Mouse (Mus musculus) bone marrow macrophage, adult 2 months (primary cell): Measurements from ENCODE around the gene Clp1. TPM values are rescaled to one million over a fixed set of nuclear protein-coding genes. Genes with fewer than 3 reads are reported as not detected.
"Not testable (repeated sequence)": the region's sequence is repeated elsewhere in the genome, so short reads cannot be mapped to it uniquely, and the experiment has no call there.

ENCODE experiments used
- H3K27ac ChIP-seq: 2 replicates; pipeline ENCODE4 v1.5.1; 2012; ENCODE audit warnings: low read depth, low read length; ENCODE audit not compliant: insufficient read depth
- H3K4me1 ChIP-seq: 2 replicates; pipeline ENCODE4 v1.6.1; 2012; ENCODE audit warnings: low read length; ENCODE audit not compliant: control insufficient read depth, insufficient read depth
- H3K4me3 ChIP-seq: 2 replicates; pipeline ENCODE4 v1.5.1; 2012; ENCODE audit warnings: mild to moderate bottlenecking, low read length, moderate library complexity; ENCODE audit not compliant: insufficient read depth
- CTCF ChIP-seq: IDR thresholded peaks from 2 replicates; pipeline ENCODE4 v1.5.1; 2012; ENCODE audit warnings: low read depth, mild to moderate bottlenecking, low read length, moderate library complexity
- POLR2A ChIP-seq: IDR thresholded peaks from 2 replicates; pipeline ENCODE4 v1.6.1; 2012; ENCODE audit warnings: mild to moderate bottlenecking, low read depth, low read length, borderline replicate concordance
- polyA plus RNA-seq: library from polyadenylated mRNA; stranded (reverse); fragments of >200 nt; gene quantifications from 2 replicates; pipeline ENCODE4 v1.2.4, GENCODE M21; 2012; ENCODE audit not compliant: missing spikeins, insufficient read depth, insufficient read length

Clp1 gene
- polyA plus RNA-seq, 1 experiment = 16.6 TPM

DNA sequence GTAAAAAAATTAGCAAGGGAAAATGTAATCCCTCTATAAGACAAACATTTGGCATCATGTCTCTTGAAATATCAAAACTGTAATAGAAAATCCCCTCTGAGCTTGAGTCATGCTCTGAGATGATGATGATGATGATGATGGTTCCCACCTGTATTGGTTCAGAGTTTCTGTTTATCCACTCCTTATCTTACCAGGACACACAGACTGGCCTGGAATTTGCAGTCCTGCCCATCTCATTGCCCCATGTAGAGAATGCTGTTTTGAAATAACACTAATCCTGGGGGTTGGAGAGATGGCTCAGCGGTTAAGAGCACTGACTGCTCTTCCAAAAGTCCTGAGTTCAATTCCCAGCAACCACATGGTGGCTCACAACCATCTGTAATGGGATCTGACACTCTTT lies 5.2 kb upstream of the Clp1 start:
- Histone ChIP-seq H3K4me1 (peaks cover 13% of the 10 kb centered on the region), H3K4me3 (no peak overlapping the region), H3K27ac (no peak overlapping the region)
- TF ChIP-seq POLR2A (no peak), CTCF (no peak)

DNA sequence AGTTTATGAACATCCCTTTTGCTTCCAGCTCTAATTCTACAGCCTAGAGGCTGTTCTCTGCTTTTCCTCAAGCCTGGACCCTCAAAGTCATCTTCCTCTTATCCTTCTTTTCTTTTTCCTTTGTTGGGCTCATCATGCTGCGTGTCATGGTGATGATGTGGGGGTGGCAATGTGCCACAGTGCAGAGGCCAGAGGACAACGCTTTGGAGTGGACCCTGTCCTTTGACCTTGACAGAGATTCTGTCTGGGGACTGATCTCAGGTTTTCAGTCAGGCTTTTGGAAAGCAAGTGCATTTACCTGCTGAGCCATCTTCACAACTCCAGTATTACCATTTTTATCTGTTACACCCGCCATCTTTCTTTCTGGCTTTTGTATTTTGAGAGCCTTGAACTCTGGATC lies 4.1 kb upstream of the Clp1 start:
- H3K4me1 ChIP-seq = peaks cover 13% of the 10 kb centered on the region
- TF ChIP-seq POLR2A (no peak), CTCF (no peak)
- H3K4me3 ChIP-seq = no peak overlapping the region
- H3K27ac ChIP-seq = no peak overlapping the region

DNA sequence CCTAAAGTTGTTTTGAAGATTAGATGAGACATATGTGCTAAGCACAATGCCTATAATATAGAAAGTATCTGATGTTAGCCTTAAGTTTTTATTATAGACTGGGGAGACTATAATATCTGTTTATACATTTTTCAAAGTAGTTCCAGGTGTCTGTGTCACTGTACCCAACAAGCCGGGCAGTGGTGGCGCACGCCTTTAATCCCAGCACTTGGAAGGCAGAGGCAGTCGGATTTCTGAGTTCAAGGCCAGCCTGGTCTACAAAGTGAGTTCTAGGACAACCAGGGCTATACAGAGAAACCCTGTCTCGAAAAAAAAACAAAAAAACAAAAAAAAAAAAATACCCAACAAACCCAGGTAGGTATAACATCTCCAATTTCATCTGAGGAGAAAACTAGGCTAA lies 1.0 kb upstream of the Clp1 start:
- H3K4me3 ChIP-seq, H3K27ac ChIP-seq: not testable (repeated sequence)
- H3K4me1 ChIP-seq = peaks cover 10% of the 10 kb centered on the region

DNA sequence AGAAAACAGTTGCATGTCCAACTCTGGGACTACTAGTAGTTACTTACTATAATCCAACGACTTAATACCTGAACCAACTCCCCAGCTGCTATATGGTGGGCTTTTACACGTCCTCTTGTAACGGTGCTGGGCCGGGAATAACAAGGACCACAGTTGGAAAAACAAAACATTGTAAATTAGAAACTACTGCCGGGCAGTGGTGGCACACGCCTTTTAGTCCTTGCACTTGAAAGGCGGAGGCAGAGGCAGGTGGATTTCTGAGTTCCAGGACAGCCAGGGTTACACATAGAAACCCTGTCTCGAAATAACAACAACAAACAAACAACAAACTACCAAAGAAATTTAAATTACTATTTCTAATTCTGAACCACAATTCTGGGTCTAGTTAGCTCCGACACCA lies 434 bp downstream of the Clp1 start:
- Histone ChIP-seq H3K4me3 (peak overlapping the region; percentile 68), H3K27ac (no peak overlapping the region; the same call in 1 of the 2 replicates), H3K4me1 (peaks cover 9% of the 10 kb centered on the region)
- no peak for TF ChIP-seq CTCF
- TF ChIP-seq POLR2A = no peak

DNA sequence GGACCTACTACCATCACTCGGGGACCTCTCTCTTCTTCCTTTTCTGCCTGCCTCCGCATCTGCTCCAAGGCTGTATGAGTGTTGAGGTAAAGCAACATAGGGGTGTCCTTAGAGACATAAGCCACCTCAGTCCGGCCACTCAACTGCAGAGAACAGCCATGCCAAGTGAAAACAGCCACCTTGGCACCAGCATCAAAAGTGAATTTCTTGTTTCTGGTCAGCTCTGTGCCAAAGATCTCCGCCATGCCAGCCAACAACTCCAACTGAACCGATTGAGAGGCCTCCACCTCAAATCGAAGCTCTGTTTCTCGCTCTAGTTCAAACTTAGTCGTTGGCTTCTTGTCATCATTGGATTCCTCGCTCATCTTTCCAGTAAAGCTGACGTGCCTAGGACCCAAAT lies 1.4 kb downstream of the Clp1 start:
- peak overlapping the region; percentile 68 for H3K4me3 ChIP-seq
- TF ChIP-seq CTCF = no peak
- no peak for TF ChIP-seq POLR2A

DNA sequence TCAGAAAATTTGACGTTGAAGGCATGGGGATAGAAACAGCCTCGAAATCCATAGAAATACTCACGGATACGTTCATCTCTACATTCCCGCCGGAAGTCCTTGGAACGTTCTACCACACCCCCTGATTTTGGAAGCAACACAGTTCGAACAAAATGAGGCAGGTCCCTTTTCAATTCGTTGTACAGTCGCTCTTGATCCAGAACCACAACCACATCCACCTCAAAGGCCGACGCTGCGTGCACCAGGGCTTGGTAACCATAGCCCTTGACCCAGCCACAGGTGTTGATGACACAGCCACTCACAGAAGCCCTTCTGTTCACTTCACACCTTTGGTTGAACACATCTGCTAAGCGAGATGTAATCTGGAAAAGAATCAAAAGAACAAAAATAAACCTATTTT lies 3.3 kb downstream of the Clp1 start:
- Histone ChIP-seq H3K4me1 (peaks cover 9% of the 10 kb centered on the region), H3K4me3 (no peak overlapping the region), H3K27ac (no peak overlapping the region)
- TF ChIP-seq CTCF (no peak), POLR2A (no peak)

More for the DNA sequence above, 1.4 kb downstream of the Clp1 start:
- Histone ChIP-seq H3K4me1 (peaks cover 9% of the 10 kb centered on the region), H3K27ac (no peak overlapping the region)

DNA sequence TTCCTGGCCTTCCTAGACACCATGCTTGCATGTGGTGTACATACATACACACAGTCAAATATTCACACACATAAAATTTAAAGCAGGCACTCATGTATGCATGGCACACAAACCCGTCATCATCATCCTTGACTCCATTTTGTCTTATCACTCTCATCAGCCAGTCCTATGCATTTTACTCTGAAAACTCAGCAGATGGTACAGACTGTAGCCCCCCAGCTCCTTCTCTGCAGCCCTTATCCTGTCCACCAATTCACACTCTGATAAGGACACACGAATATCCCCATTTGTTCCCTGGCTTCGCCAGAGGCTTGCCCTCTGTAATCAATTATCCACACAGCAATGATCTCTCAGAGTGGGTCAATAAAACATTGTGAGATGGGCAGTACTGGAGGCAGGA lies 6.0 kb downstream of the Clp1 start:
- Histone ChIP-seq H3K4me3 (no peak overlapping the region), H3K27ac (no peak overlapping the region), H3K4me1 (peaks cover 14% of the 10 kb centered on the region)
- TF ChIP-seq POLR2A (no peak), CTCF (no peak)

DNA sequence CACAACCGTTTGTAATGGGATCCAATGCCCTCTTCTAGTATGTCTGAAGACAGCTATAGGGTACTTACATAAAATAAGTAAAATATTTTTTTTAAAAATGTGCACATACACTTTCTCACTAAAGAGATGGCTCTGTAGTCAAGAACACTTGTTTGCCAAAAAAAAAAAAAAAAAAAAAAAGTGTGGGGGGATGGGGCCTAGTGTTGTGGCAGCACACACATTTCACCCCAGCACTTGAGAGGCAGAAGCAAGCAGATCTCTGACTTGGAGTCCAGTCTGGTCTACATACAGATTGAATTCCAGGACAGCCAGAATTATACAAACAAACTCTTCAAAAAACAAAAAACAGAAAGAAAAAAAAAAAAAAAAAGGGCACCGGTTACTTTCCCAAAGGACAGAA lies 6.4 kb downstream of the Clp1 start:
- Histone ChIP-seq H3K27ac (no peak overlapping the region), H3K4me1 (peaks cover 10% of the 10 kb centered on the region), H3K4me3 (no peak overlapping the region)
- TF ChIP-seq CTCF = no peak
- TF ChIP-seq POLR2A = no peak

DNA sequence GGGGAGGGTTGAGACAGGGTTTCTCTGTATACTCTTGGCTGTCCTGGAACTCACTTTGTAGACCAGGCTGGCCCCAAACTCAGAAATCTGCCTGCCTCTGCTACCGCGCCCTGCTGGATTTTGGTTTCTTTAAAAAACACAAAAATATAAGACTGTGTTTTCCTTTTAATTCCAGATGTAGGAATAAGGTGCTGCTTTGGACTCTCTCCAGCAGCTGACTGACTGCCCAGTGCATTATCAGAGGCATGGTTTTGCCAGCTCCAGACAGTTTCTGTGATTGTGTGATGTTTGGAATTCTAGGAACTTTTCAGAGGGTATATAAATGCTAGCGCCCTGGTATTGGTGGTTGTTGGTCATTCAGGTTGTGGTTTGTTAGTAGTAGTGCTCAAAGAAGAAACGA lies 9.8 kb downstream of the Clp1 start:
- H3K27ac ChIP-seq = no peak overlapping the region

DNA sequence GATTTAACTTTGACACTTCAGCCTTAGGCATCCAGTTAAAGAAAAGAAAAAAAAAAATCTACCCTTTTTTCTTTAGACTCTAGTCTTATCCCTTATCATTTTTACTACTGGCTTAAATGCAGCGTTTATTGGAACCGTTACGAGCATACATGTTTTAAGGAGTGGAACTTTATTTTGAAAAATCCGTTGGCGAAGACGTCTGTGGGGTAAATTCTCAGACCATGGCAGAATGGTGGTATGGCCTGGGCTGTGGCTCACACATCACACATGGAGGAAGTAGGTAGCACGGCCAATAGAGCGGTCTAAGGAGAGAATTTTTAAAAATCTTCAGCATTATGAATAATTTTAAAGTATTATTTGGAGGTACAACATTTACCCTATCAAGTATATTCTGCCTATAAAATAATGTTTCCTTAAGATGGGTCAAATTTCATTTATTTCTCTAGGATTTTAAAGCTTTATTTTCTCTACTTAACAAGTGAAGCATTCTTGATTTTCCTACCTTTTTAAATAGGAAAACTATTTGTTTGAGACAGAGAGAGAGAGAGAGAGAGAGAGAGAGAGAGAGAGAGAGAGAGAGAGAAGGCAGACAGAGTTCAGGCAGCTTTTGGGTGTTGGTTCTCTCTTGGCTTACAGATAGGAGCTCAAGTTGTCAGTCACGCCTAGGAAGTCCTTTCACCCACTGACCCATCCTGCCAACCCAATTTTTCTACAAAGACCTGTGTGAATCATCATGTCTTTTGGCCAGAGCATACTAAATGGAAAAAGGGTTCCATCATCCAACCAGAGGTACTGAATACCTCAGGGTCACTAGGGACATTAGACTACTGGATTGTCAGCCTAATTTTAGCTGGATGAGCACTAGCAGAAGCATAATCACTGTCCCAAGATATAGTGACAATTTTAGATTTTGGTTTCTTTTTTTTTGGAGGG lies 10.5 kb downstream of the Clp1 start:
- TF ChIP-seq POLR2A (no peak), CTCF (no peak)
- Histone ChIP-seq H3K27ac (peak overlapping the region; percentile 66), H3K4me3 (peak overlapping the region; percentile 84), H3K4me1 (peaks cover 8% of the 10 kb centered on the region)

More for the DNA sequence above, 9.8 kb downstream of the Clp1 start:
- no peak for TF ChIP-seq CTCF
- no peak for TF ChIP-seq POLR2A
- Histone ChIP-seq H3K4me1 (peaks cover 8% of the 10 kb centered on the region), H3K4me3 (no peak overlapping the region)
